Mouse (Mus musculus): ENCODE results near the gene Efhd1.

The Efhd1 gene

GRCm38 (mm10) chr1:87270204-87270603, 6.0 kb downstream of the Efhd1 start:
- ATAC-seq (ENCODE audit: low TSS enrichment) = no peak

GRCm38 (mm10) chr1:87270641-87271467, 6.7 kb downstream of the Efhd1 start:
- peak; percentile 38; the same call in 1 of the 2 replicates for ATAC-seq (ENCODE audit: low TSS enrichment)

GRCm38 (mm10) chr1:87271596-87271995, 7.4 kb downstream of the Efhd1 start:
- no peak for ATAC-seq (ENCODE audit: low TSS enrichment)

DNA sequence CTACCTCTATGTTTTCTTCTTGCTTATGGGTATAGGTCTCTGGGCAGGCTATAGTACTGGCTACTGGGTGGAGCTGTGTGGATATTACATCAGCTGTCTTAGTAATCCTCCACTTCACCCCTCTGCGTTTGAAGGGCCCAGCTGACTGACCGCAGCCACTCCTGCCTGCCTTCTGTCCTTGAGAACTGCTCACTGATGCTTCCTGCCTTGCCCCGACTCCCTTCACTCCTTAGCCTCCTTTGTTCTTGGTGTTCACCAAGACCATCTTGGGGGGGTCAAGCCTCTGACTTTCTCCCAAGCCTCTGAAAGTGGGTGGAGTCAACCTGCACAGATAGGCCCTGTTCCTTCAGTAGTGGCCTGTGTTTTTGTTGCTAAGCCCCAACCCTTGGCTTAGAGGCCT, 8.3 kb downstream of the Efhd1 start:
- ATAC-seq (ENCODE audit: low TSS enrichment) = no peak

DNA sequence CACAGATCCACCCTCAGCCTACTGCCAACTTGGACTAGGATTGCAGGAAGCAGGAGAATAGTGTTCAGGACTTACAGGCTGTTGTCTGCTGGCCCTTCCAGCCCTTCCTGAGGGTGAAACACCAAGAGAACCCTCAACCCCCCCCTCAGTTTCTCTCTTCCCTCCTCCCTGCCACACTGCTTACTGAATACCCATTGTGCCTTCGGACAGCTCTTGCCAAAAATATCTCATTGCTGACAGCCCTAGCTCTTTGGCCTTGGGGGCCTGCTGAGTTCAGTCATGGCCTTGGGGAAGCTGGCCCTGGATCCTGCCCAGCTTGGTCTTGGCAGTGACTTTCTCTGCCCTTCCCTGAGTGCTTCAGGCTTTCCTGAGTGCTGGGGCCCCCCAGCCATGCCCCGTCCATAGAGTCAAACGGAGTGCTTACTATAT, 9.4 kb downstream of the Efhd1 start:
- peak; percentile 72 for ATAC-seq (ENCODE audit: low TSS enrichment)

DNA sequence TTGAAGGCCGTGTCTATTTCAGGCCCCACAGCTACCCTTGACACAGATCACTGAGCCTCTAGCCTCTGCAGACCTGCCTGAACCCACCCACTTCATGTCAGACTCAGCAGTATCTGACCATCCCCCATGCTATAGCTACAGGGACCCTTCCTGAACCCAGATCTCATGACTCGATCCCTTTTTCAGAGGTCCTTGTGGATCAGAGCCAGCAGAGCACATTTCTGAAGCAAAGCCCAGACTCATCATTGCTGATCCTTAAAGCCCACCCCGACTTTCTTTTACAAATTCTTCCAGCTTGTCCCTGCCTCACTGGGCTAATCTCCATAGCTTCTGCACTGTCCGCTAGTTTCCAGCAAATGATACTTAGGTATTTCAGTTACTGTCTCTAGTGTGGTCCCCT, 10.0 kb downstream of the Efhd1 start:
- no peak for ATAC-seq (ENCODE audit: low TSS enrichment)

GRCm38 (mm10) chr1:87275151-87275550, 11.0 kb downstream of the Efhd1 start:
- no peak for ATAC-seq (ENCODE audit: low TSS enrichment)

DNA sequence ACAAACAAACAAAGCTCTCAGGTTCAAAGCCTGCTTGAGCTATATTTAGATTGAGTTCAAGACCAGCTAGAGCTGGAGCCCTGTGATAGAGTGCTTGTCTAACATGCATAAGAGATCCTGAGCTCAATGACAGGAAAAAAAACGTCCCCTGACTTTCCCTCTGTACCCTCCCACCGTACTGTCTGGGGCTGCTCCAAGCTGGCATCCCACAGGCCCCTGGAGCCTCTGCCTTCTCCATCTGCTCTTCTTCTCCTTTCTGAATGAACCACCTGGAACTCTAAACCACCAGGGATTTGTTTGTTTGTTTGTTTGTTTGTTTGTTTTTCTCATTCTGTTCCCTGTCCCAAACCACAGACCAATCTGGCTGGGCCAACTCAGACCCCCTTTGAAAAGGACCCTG, 11.9 kb downstream of the Efhd1 start:
- no peak for ATAC-seq (ENCODE audit: low TSS enrichment)

DNA sequence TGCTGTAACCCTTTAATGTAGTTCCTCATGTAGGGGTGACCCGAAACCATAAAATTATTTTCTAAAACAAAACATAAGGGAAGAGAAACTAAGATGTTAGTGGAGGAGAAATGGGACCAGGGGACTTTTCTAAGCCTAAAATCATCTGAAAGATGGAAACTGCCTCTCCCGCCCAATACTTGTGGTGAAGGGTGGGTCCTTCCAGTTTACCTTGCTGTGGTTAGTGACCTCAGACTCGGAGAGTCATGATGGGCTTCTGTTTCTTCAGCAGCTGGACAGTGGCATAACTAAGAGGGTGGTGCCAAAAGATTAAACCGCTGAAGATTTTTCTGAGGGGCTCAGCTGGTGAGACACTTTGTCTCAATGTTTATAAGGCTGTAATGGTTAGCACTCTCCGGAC, 16.1 kb downstream of the Efhd1 start:
- no peak for ATAC-seq (ENCODE audit: low TSS enrichment)

DNA sequence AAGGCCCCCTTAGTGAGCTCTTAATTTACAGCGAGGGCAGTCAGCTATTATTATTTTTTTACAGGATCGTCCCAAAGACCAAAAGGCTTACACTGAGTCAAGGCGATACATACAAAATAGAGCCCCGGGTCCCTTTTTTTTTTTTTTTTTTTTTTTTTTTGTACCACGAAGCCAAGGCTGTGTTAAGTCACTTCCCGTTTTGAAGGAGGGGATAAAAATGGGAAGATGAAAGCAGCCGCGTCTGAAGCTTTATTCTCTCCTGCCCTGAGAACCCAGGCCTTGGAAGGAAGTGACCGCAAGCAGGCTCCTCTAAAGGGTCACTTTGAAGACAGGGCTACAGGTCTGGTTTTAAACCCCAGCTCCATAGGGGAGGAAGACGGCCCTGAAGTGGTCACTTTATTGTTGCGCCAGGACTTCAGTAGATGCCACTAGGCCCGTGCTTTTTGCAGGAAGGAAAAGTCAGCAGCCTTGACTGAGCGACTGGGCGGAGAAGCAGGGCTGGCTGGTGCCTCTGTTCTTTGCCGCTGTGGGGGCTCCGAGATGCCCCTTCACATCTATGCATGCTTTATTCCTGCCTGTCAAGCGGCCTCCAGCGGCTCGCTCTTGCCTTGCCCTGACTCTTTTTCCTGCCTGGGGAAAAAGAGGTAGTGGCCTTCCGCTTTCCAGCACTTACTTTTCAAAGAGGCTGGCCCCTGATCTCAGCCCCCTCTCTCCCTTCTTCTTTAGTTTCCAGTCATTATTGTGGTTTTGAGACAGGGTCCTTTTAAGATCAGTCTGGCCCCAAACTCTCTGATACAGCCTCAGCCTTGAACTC, 17.6 kb downstream of the Efhd1 start:
- ATAC-seq (ENCODE audit: low TSS enrichment) = no peak

GRCm38 (mm10) chr1:87282413-87282788, 18.2 kb downstream of the Efhd1 start:
- ATAC-seq (ENCODE audit: low TSS enrichment) = no peak

DNA sequence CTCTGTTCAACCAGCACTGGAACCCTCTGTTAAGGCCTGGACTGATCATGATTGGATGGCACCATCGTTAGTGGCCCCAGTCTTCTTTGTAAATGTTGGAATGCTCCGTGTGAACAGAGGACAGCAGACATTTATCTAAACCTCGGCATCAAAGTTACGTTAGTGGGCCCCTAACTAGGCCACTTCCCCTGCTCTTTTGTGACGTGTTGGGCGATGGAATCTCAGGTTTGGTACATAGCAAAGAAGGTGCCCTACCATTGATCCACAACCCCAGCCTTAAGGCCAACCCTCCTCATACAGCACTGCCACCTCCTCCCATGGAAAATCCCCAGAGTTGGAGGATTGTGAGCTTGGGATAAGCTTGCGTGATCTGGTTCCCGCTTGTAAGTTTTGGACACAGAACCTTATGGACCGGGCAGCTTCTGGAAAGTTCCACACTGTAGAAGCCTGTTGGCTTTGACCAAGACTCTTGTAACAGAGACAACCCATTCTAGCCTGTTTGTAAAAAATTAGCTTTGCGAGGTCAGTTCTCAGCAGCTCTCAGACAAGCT, 19.3 kb downstream of the Efhd1 start:
- ATAC-seq (ENCODE audit: low TSS enrichment) = no peak

DNA sequence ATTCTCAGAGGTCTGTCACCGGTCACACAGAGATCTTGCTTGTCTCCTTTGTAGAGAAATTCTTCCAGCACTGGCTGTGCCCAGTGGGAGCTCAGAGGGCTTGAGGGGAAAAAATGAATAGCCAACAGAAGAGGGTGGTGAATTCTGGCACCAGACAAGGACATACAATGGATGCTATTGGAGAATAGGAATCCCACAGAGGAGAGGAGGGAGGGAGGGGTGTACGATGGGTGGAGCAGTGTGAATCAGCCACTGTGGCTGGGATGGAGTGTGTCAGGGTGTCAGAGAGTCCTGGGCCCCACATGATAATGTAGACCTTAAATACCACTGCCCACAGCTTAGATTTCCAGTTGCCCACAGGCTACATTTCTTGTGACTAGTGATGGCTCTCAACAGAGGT, 22.9 kb downstream of the Efhd1 start:
- ATAC-seq (ENCODE audit: low TSS enrichment) = peak; percentile 52; the same call in 1 of the 2 replicates

GRCm38 (mm10) chr1:87291416-87291815, 27.3 kb downstream of the Efhd1 start:
- no peak for ATAC-seq (ENCODE audit: low TSS enrichment)

- ATAC-seq (ENCODE audit: low TSS enrichment) = peak; percentile 92
Measured at GRCm38 (mm10) chr1:87292420-87293190, 28.4 kb downstream of the Efhd1 start.

GRCm38 (mm10) chr1:87294063-87294710, 30.0 kb downstream of the Efhd1 start:
- ATAC-seq (ENCODE audit: low TSS enrichment) = no peak

- ATAC-seq (ENCODE audit: low TSS enrichment) = no peak
Measured at GRCm38 (mm10) chr1:87294951-87295350, 30.8 kb downstream of the Efhd1 start.

GRCm38 (mm10) chr1:87297346-87297925, 33.3 kb downstream of the Efhd1 start:
- ATAC-seq (ENCODE audit: low TSS enrichment) = no peak

DNA sequence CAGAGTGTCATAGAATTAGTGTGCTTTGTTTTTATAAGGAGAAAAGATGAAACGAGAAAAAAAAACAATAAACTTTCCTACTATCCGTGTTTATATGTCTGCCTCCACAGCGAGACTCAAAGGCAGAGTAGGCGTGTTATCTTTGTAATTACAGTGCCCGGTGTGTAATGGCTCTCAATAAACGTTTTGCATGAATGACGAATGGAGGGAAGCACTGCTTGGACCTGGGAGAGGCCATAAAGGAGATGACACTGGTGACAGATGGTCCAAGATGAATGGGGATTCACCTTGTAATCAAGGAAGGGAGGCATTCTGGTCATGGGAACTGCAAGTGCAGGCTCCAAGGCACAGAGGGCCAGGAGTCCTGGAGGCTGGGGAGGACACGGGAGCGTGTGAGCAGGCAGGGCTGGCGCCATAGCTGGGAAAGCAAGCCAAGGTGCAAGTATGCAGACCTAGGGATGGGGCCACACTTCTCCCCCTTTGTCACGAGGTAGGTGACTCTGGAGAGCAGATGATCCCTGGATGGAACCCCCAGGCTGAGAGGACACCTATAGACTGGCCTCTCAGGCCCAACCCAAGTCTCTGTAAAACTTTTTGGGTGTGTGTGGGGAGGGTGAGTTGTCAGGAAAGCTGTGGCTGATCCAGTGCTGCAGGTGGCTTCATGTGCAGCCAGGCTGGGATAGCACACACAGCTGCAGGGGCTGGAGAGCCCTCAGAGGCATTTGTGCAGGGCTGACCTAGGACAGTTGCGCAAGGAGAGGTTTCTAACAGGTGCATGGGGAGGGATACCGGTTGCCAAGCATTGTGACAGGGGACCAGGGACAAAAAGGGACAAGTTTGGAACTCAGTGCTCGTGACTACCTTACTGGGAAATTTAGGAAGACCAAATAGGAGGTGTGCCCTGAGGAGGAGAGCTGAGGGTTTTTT, 36.5 kb downstream of the Efhd1 start:
- no peak for ATAC-seq (ENCODE audit: low TSS enrichment)

DNA sequence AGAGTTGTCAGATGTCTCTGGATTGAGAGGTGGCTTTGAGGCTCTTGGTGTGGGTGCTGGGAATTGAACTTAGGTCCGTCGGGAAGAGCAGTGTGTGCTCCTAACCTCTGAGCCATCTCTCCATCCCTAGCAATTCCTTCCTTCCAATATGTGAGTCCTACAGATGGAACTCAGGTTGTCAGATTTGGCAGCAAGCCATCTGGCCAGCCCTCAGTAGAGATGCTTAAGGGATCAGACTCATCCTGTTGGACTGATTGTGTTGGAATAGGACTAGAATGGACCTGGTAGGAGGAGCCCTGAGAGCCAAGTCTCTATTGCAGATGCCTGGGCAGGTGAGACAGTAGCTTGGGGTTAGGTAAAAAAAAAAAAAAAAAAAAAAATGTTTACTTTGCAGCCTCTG, 37.8 kb downstream of the Efhd1 start:
- ATAC-seq (ENCODE audit: low TSS enrichment) = no peak

All from frontal cortex, adult (tissue).